Mouse (Mus musculus): ENCODE measurements around the gene Pllp. TPM values are rescaled to one million over a fixed set of nuclear protein-coding genes. Genes with fewer than 3 reads are reported as not detected.

Pllp gene
- polyA plus RNA-seq, 1 experiment from 2014 or later = 1.6 TPM

GRCm38 (mm10) chr8:94695341-94695993 lies 611 bp downstream of the Pllp start:
- Histone ChIP-seq H3K4me3 (replicated peaks; ENCODE audit: low read length) (peak overlapping the region; percentile 45), H3K9me3 (ENCODE audit: control insufficient read depth, low read length) (no peaks in the 10 kb centered on the region)
- under 1% methylated on average over 31 of the region's 31 CpGs for WGBS

GRCm38 (mm10) chr8:94694701-94695100 lies 1.4 kb downstream of the Pllp start:
- no peak overlapping the region for H3K4me2 ChIP-seq (ENCODE audit: low read length)
- WGBS = 6% methylated on average over 6 of the region's 6 CpGs
- ATAC-seq = no peak
- no peak overlapping the region for H3K9ac ChIP-seq (replicated peaks; ENCODE audit: low read depth, low read length)
- no peak overlapping the region for H3K4me3 ChIP-seq (replicated peaks; ENCODE audit: low read length)
- H3K27me3 ChIP-seq (replicated peaks; ENCODE audit: control insufficient read depth, insufficient read depth, low read length) = peaks cover 40% of the 10 kb centered on the region
- H3K27ac ChIP-seq (ENCODE audit: low read length) = no peak overlapping the region
- no peaks in the 10 kb centered on the region for H3K9me3 ChIP-seq (ENCODE audit: control insufficient read depth, low read length)
- no peaks in the 10 kb centered on the region for H3K36me3 ChIP-seq (ENCODE audit: control insufficient read depth, insufficient read depth)
- H3K4me1 ChIP-seq (replicated peaks; ENCODE audit: control insufficient read depth, insufficient read depth, low read length) = peaks cover 15% of the 10 kb centered on the region

More at GRCm38 (mm10) chr8:94695341-94695993, 611 bp downstream of the Pllp start:
- H3K36me3 ChIP-seq (ENCODE audit: control insufficient read depth, insufficient read depth) = no peaks in the 10 kb centered on the region
- peak overlapping the region; percentile 55 for H3K4me2 ChIP-seq (ENCODE audit: low read length)
- H3K27me3 ChIP-seq (replicated peaks; ENCODE audit: control insufficient read depth, insufficient read depth, low read length) = peaks cover 40% of the 10 kb centered on the region
- H3K9ac ChIP-seq (replicated peaks; ENCODE audit: low read depth, low read length) = peak overlapping the region; percentile 16
- H3K4me1 ChIP-seq (replicated peaks; ENCODE audit: control insufficient read depth, insufficient read depth, low read length) = peaks cover 15% of the 10 kb centered on the region
- peak; percentile 68 for ATAC-seq
- no peak overlapping the region for H3K27ac ChIP-seq (ENCODE audit: low read length)

- H3K9me3 ChIP-seq (ENCODE audit: control insufficient read depth, low read length) = no peaks in the 10 kb centered on the region
- H3K4me3 ChIP-seq (replicated peaks; ENCODE audit: low read length) = no peak overlapping the region
- WGBS = 78% methylated on average over 9 of the region's 9 CpGs
- no peaks in the 10 kb centered on the region for H3K4me1 ChIP-seq (replicated peaks; ENCODE audit: control insufficient read depth, insufficient read depth, low read length)
- H3K4me2 ChIP-seq (ENCODE audit: low read length) = no peak overlapping the region
- H3K27me3 ChIP-seq (replicated peaks; ENCODE audit: control insufficient read depth, insufficient read depth, low read length) = no peaks in the 10 kb centered on the region
- H3K9ac ChIP-seq (replicated peaks; ENCODE audit: low read depth, low read length) = no peak overlapping the region
- no peaks in the 10 kb centered on the region for H3K36me3 ChIP-seq (ENCODE audit: control insufficient read depth, insufficient read depth)
- ATAC-seq = no peak
- H3K27ac ChIP-seq (ENCODE audit: low read length) = no peak overlapping the region
These were observed 10.1 kb downstream of the Pllp start for GRCm38 (mm10) chr8:94685953-94686352.

- Histone ChIP-seq H3K9ac (replicated peaks; ENCODE audit: low read depth, low read length) (no peak overlapping the region), H3K4me3 (replicated peaks; ENCODE audit: low read length) (no peak overlapping the region), H3K27ac (ENCODE audit: low read length) (no peak overlapping the region), H3K4me2 (ENCODE audit: low read length) (no peak overlapping the region), H3K9me3 (ENCODE audit: control insufficient read depth, low read length) (no peaks in the 10 kb centered on the region), H3K27me3 (replicated peaks; ENCODE audit: control insufficient read depth, insufficient read depth, low read length) (no peaks in the 10 kb centered on the region), H3K4me1 (replicated peaks; ENCODE audit: control insufficient read depth, insufficient read depth, low read length) (no peaks in the 10 kb centered on the region), H3K36me3 (ENCODE audit: control insufficient read depth, insufficient read depth) (no peaks in the 10 kb centered on the region)
- WGBS = 72% methylated on average over 4 of the region's 4 CpGs
- ATAC-seq = no peak
These were observed 11.8 kb downstream of the Pllp start for GRCm38 (mm10) chr8:94684287-94684686.

GRCm38 (mm10) chr8:94682732-94683524 lies 13.2 kb downstream of the Pllp start:
- Histone ChIP-seq H3K9ac (replicated peaks; ENCODE audit: low read depth, low read length) (no peak overlapping the region), H3K4me1 (replicated peaks; ENCODE audit: control insufficient read depth, insufficient read depth, low read length) (0 out of 2 replicates have a peak, but pooled peaks cover 5% of the 10 kb centered on the region), H3K9me3 (ENCODE audit: control insufficient read depth, low read length) (no peaks in the 10 kb centered on the region), H3K4me3 (replicated peaks; ENCODE audit: low read length) (no peak overlapping the region), H3K4me2 (ENCODE audit: low read length) (no peak overlapping the region), H3K36me3 (ENCODE audit: control insufficient read depth, insufficient read depth) (no peaks in the 10 kb centered on the region), H3K27me3 (replicated peaks; ENCODE audit: control insufficient read depth, insufficient read depth, low read length) (no peaks in the 10 kb centered on the region), H3K27ac (ENCODE audit: low read length) (no peak overlapping the region)
- no peak for ATAC-seq
- 80% methylated on average over 16 of the region's 16 CpGs for WGBS

- Histone ChIP-seq H3K4me1 (replicated peaks; ENCODE audit: control insufficient read depth, insufficient read depth, low read length) (0 out of 2 replicates have a peak, but pooled peaks cover 5% of the 10 kb centered on the region), H3K9ac (replicated peaks; ENCODE audit: low read depth, low read length) (no peak overlapping the region), H3K27ac (ENCODE audit: low read length) (no peak overlapping the region), H3K36me3 (ENCODE audit: control insufficient read depth, insufficient read depth) (no peaks in the 10 kb centered on the region), H3K4me2 (ENCODE audit: low read length) (no peak overlapping the region), H3K27me3 (replicated peaks; ENCODE audit: control insufficient read depth, insufficient read depth, low read length) (no peaks in the 10 kb centered on the region), H3K4me3 (replicated peaks; ENCODE audit: low read length) (no peak overlapping the region), H3K9me3 (ENCODE audit: control insufficient read depth, low read length) (no peaks in the 10 kb centered on the region)
- 93% methylated on average over 3 of the region's 3 CpGs for WGBS
- ATAC-seq = no peak
These were observed 15.7 kb downstream of the Pllp start for GRCm38 (mm10) chr8:94680414-94680813.

- Histone ChIP-seq H3K9me3 (ENCODE audit: control insufficient read depth, low read length) (no peaks in the 10 kb centered on the region), H3K4me1 (replicated peaks; ENCODE audit: control insufficient read depth, insufficient read depth, low read length) (0 out of 2 replicates have a peak, but pooled peaks cover 5% of the 10 kb centered on the region), H3K27me3 (replicated peaks; ENCODE audit: control insufficient read depth, insufficient read depth, low read length) (no peaks in the 10 kb centered on the region), H3K36me3 (ENCODE audit: control insufficient read depth, insufficient read depth) (peaks cover 5% of the 10 kb centered on the region), H3K4me3 (replicated peaks; ENCODE audit: low read length) (no peak overlapping the region), H3K4me2 (ENCODE audit: low read length) (no peak overlapping the region), H3K9ac (replicated peaks; ENCODE audit: low read depth, low read length) (no peak overlapping the region), H3K27ac (ENCODE audit: low read length) (peak overlapping the region; percentile 70; the same call in 1 of the 2 replicates)
- ATAC-seq = peak; percentile 68
- WGBS = 27% methylated on average over 9 of the region's 9 CpGs
These were observed 17.5 kb downstream of the Pllp start for GRCm38 (mm10) chr8:94678582-94678981.

GRCm38 (mm10) chr8:94675923-94676322 lies 20.2 kb downstream of the Pllp start:
- 90% methylated on average over 6 of the region's 6 CpGs for WGBS
- no peak overlapping the region for H3K4me3 ChIP-seq (replicated peaks; ENCODE audit: low read length)
- no peaks in the 10 kb centered on the region for H3K9me3 ChIP-seq (ENCODE audit: control insufficient read depth, low read length)
- ATAC-seq = no peak
- 0 out of 2 replicates have a peak, but pooled peaks cover 5% of the 10 kb centered on the region for H3K4me1 ChIP-seq (replicated peaks; ENCODE audit: control insufficient read depth, insufficient read depth, low read length)
- no peak overlapping the region for H3K4me2 ChIP-seq (ENCODE audit: low read length)
- peaks cover 28% of the 10 kb centered on the region for H3K36me3 ChIP-seq (ENCODE audit: control insufficient read depth, insufficient read depth)
- H3K27ac ChIP-seq (ENCODE audit: low read length) = no peak overlapping the region
- H3K9ac ChIP-seq (replicated peaks; ENCODE audit: low read depth, low read length) = no peak overlapping the region
- no peaks in the 10 kb centered on the region for H3K27me3 ChIP-seq (replicated peaks; ENCODE audit: control insufficient read depth, insufficient read depth, low read length)

- 87% methylated on average over 5 of the region's 5 CpGs for WGBS
- H3K27ac ChIP-seq (ENCODE audit: low read length) = no peak overlapping the region
- 0 out of 2 replicates have a peak, but pooled peaks cover 5% of the 10 kb centered on the region for H3K4me1 ChIP-seq (replicated peaks; ENCODE audit: control insufficient read depth, insufficient read depth, low read length)
- H3K27me3 ChIP-seq (replicated peaks; ENCODE audit: control insufficient read depth, insufficient read depth, low read length) = no peaks in the 10 kb centered on the region
- no peak overlapping the region for H3K4me2 ChIP-seq (ENCODE audit: low read length)
- no peak overlapping the region for H3K4me3 ChIP-seq (replicated peaks; ENCODE audit: low read length)
- no peak overlapping the region for H3K9ac ChIP-seq (replicated peaks; ENCODE audit: low read depth, low read length)
- no peaks in the 10 kb centered on the region for H3K9me3 ChIP-seq (ENCODE audit: control insufficient read depth, low read length)
- peaks cover 31% of the 10 kb centered on the region for H3K36me3 ChIP-seq (ENCODE audit: control insufficient read depth, insufficient read depth)
- no peak for ATAC-seq
These were observed 21.7 kb downstream of the Pllp start for GRCm38 (mm10) chr8:94674384-94674783.
